Mouse (Mus musculus) testis, adult 2 months (tissue): Measurements from ENCODE around the gene Runx2. TPM values are rescaled to one million over a fixed set of nuclear protein-coding genes. Genes with fewer than 3 reads are reported as not detected.
A peak's percentile ranks its signal among the peaks of the same experiment; 100 is the strongest.

Source experiments
- H3K27ac ChIP-seq: fragments of 200-500 bp; 2 replicates; pipeline ENCODE4 v1.5.1; 2012; ENCODE audit warnings: low read depth, low read length; ENCODE audit not compliant: control insufficient read depth, insufficient read depth
- H3K27me3 ChIP-seq: fragments of 200-500 bp; 2 replicates; pipeline ENCODE4 v1.6.1; 2012; ENCODE audit warnings: mild to moderate bottlenecking, low read length, moderate library complexity; ENCODE audit not compliant: control insufficient read depth, insufficient read depth
- H3K36me3 ChIP-seq: fragments of 200-500 bp; 2 replicates; pipeline ENCODE4 v1.6.1; 2012; ENCODE audit warnings: mild to moderate bottlenecking, low read length; ENCODE audit not compliant: control insufficient read depth, insufficient read depth
- H3K4me1 ChIP-seq: fragments of 200-500 bp; 2 replicates; pipeline ENCODE4 v1.6.1; 2012; ENCODE audit warnings: low read length; ENCODE audit not compliant: control insufficient read depth, insufficient read depth
- H3K4me3 ChIP-seq: fragments of 200-500 bp; 2 replicates; pipeline ENCODE4 v1.5.1; 2012; ENCODE audit warnings: low read depth, mild to moderate bottlenecking, low read length, moderate library complexity, mixed read lengths; ENCODE audit not compliant: control insufficient read depth
- CTCF ChIP-seq: fragments of 200-500 bp; IDR thresholded peaks from 2 replicates; pipeline ENCODE4 v1.5.1; 2012; ENCODE audit warnings: low read depth, mild to moderate bottlenecking, inconsistent platforms, low read length, moderate library complexity; ENCODE audit not compliant: control insufficient read depth, insufficient read depth, insufficient replicate concordance
- POLR2A ChIP-seq: fragments of 200-500 bp; IDR thresholded peaks from 2 replicates; pipeline ENCODE4 v1.6.1; 2012; ENCODE audit warnings: low read depth, mild to moderate bottlenecking, inconsistent platforms, low read length, moderate library complexity; ENCODE audit not compliant: control insufficient read depth
- polyA plus RNA-seq: library from polyadenylated mRNA; depleted of rRNA; stranded (reverse); fragments of >200 nt; gene quantifications from 2 replicates; pipeline ENCODE4 v1.2.3, GENCODE M21; 2012

Gene Runx2
- polyA plus RNA-seq, 1 experiment = 10.4 TPM

GRCm38 (mm10) chr17:44783143-44783542 is 31.5 kb downstream of the Runx2 start:
- TF ChIP-seq POLR2A (no peak), CTCF (no peak)
- Histone ChIP-seq H3K4me1 (no peaks in the 10 kb centered on the region), H3K27me3 (no peaks in the 10 kb centered on the region), H3K4me3 (no peak overlapping the region), H3K36me3 (no peaks in the 10 kb centered on the region), H3K27ac (no peak overlapping the region)

GRCm38 (mm10) chr17:44782366-44782765 is 32.2 kb downstream of the Runx2 start:
- no peak overlapping the region for H3K4me3 ChIP-seq
- H3K4me1 ChIP-seq = peaks cover 3% of the 10 kb centered on the region
- H3K27ac ChIP-seq = no peak overlapping the region
- TF ChIP-seq POLR2A (no peak), CTCF (no peak)
- H3K36me3 ChIP-seq = no peaks in the 10 kb centered on the region
- no peaks in the 10 kb centered on the region for H3K27me3 ChIP-seq

GRCm38 (mm10) chr17:44780353-44780752 is 34.2 kb downstream of the Runx2 start:
- no peaks in the 10 kb centered on the region for H3K36me3 ChIP-seq
- H3K4me1 ChIP-seq = peaks cover 4% of the 10 kb centered on the region
- TF ChIP-seq CTCF (no peak), POLR2A (no peak)
- no peak overlapping the region for H3K4me3 ChIP-seq
- no peak overlapping the region for H3K27ac ChIP-seq
- H3K27me3 ChIP-seq = no peaks in the 10 kb centered on the region

GRCm38 (mm10) chr17:44778141-44778540 is 36.5 kb downstream of the Runx2 start:
- Histone ChIP-seq H3K27me3 (no peaks in the 10 kb centered on the region), H3K36me3 (no peaks in the 10 kb centered on the region), H3K27ac (no peak overlapping the region), H3K4me3 (no peak overlapping the region), H3K4me1 (peaks cover 4% of the 10 kb centered on the region)
- TF ChIP-seq POLR2A (no peak), CTCF (no peak)

- Histone ChIP-seq H3K36me3 (no peaks in the 10 kb centered on the region), H3K27me3 (no peaks in the 10 kb centered on the region), H3K4me3 (peak overlapping the region; percentile 95), H3K27ac (peak overlapping the region; percentile 83), H3K4me1 (peaks cover 4% of the 10 kb centered on the region)
- no peak for TF ChIP-seq CTCF
- no peak for TF ChIP-seq POLR2A
Measured at GRCm38 (mm10) chr17:44777337-44777804, 37.2 kb downstream of the Runx2 start.

GRCm38 (mm10) chr17:44776738-44777270 is 37.8 kb downstream of the Runx2 start, which contains the start of gene Supt3:
Supt3 (plus strand) TSS chr17:44777152.
- no peaks in the 10 kb centered on the region for H3K36me3 ChIP-seq
- H3K4me1 ChIP-seq = peaks cover 4% of the 10 kb centered on the region
- H3K4me3 ChIP-seq = peak within 1 kb of the TSS; percentile 95
- H3K27me3 ChIP-seq = no peaks in the 10 kb centered on the region
- TF ChIP-seq CTCF (no peak), POLR2A (peak; percentile 65)
- peak within 1 kb of the TSS; percentile 83 for H3K27ac ChIP-seq

- H3K4me1 ChIP-seq = peaks cover 3% of the 10 kb centered on the region
- H3K4me3 ChIP-seq = no peak overlapping the region
- TF ChIP-seq CTCF (no peak), POLR2A (no peak)
- H3K36me3 ChIP-seq = no peaks in the 10 kb centered on the region
- H3K27me3 ChIP-seq = no peaks in the 10 kb centered on the region
- H3K27ac ChIP-seq = no peak overlapping the region
Measured at GRCm38 (mm10) chr17:44772576-44772975, 42.0 kb downstream of the Runx2 start.

- H3K4me3 ChIP-seq = no peak overlapping the region
- no peaks in the 10 kb centered on the region for H3K27me3 ChIP-seq
- H3K27ac ChIP-seq = no peak overlapping the region
Measured at GRCm38 (mm10) chr17:44770871-44771270, 43.7 kb downstream of the Runx2 start.

More at GRCm38 (mm10) chr17:44770871-44771270, 43.7 kb downstream of the Runx2 start:
- no peaks in the 10 kb centered on the region for H3K36me3 ChIP-seq
- no peak for TF ChIP-seq POLR2A
- TF ChIP-seq CTCF = no peak
- H3K4me1 ChIP-seq = no peaks in the 10 kb centered on the region
